Mouse (Mus musculus) spleen, postnatal 4 days (tissue): Measurements from ENCODE around the gene Frem1.

Experiments used
- DNase-seq, 2 experiments: peaks; one replicate each; pipeline ENCODE4 v3.0.0; 2022; ENCODE audit warnings: low spot score in 2 of 2

The Frem1 gene

DNA sequence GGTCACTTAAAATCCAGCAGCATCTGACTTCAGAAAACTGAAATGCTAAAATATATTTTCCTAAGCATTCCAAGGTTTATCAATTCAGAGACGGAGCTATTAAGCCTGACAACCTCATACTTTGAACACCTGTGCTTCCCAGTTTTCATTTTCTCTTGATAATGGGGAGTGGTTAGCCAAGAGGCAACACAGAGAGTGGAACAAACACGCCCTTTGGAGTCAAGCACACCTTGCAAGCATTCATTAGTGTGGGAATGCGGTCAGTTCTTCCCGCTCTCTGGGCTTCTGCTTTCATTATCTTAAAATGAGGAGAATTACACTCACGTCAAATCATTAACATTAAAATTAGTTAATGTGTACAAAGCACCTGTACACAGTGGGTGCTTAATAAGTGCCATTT is 122.1 kb downstream of the Frem1 start:
- DNase-seq: no peak

GRCm38 (mm10) chr4:82921962-82922361 is 130.2 kb downstream of the Frem1 start:
- no peak for DNase-seq

GRCm38 (mm10) chr4:82918625-82919024 is 133.5 kb downstream of the Frem1 start:
- no peak for DNase-seq

DNA sequence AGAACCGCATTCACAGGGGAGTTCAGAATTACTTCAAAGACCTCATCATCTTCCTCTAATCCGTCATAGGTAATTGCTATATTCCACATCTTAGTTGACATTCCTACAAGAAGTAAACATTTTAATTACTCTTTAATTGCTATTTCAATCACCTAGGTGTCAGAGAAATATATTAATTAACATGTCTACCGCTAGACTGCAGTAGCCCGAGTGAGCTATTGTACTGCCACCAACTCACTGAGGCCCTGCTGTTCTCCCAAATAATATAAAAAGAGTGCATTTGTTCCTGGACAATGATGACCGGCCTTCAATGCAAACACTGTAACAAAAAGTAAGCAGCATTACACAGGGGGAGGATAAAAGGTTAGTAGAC is 135.5 kb downstream of the Frem1 start:
- no peak for DNase-seq

- no peak for DNase-seq
Observed at GRCm38 (mm10) chr4:82916003-82916677, 136.0 kb downstream of the Frem1 start.

DNA sequence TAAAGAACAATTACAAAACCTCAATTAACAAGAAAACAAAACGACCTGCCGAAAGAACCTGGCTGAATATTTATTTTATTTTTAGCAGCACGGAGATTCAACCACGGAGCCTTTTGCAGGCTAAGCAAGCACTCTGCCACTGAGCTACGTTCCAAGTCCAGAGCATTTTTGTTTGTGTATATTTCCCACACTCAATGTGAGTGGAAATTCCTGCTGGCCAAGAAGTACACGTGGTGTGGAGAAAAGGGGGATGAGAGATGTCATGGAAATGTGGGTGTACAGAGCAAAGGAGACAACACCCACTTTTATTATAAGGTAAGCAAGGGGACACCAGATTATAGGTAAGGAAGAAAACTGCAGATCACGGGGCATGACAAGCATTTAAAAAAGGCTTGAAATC is 136.6 kb downstream of the Frem1 start:
- no peak for DNase-seq

DNA sequence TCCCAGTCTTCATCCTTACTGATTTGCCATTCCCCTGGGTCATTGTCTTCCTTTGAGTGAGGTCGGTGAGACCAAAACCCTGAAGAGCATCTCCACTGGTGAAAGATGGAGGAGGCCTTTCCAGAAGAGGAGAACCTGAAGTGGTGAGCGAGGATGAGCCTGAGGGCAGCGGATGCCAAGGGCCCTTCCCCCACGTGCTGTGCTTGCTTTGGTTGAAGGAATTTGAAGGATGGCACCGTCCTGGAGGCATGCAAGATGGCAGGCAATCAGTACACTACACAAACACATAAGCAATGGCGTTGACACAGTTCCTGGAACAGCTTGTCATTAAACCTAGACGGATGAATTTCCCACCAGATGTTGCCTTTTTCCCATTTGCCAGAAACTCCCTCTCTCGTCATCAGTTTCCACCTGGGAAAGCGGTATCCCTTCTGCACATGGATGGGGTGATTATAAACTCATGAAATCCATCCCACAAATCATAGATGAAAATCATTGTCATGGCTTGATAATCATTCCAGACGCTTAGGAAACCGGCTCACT is 137.5 kb downstream of the Frem1 start:
- DNase-seq: no peak

DNA sequence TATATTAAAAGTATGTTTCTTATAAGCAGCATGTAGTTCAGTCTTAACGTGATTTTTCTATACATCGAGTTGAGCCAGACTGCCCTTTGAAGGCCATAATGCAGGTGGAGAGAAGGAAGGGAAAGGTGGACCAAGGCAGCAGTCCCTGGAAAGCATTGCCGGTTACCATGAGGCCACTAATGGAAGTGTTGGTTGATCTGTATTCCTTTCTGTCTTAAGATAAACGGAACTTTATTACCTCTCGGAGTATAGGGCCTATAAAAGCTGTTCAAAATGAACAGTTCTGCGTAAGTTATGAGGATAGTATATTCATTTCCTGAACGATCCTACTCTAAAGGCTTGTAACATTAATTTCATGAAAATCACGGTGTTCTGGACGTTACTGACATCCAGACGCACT is 156.9 kb downstream of the Frem1 start:
- DNase-seq: no peak

DNA sequence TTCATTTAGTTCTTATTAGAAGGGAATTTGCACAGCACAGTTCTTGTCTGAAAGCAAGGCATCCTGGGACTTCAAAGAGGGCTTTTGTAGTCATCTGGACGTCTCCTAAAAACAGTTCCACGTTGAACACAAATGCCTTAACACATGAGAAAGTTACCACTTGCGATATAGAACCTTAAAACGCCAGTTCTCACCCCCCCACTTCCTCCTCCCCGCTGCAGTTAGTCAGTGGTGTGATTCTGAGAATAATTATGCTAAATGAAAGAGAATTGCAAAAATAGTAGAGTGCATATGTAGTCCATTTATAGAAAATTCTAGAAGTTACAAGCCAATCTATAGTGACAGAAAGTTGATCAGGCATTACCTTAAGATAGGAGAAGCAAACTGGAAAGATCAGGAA is 159.9 kb downstream of the Frem1 start:
- DNase-seq: no peak

- DNase-seq: no peak
Observed at GRCm38 (mm10) chr4:82891566-82891965, 160.6 kb downstream of the Frem1 start.

- no peak for DNase-seq
Observed at GRCm38 (mm10) chr4:82891049-82891448, 161.1 kb downstream of the Frem1 start.

DNA sequence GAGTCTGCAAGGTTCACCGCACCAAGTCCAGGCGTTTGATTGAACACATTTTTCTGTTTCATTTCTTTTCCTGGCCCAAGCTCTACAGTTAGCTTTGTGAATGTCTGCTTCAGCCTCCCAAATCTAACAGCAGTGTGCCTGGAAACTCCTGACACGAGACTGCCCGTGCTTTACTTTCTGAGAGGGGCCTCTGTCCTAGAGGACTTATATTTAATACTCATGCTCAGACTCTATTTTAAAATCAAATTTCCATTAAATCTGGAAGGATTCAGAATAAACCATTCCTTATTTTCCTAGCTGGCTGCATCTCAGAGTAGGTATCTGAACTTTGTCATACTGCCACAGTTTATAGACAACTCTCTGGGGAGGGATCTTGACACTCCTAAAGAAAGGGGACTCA is 161.6 kb downstream of the Frem1 start:
- DNase-seq: no peak

GRCm38 (mm10) chr4:82886148-82886547 is 166.0 kb downstream of the Frem1 start:
- DNase-seq: no peak

GRCm38 (mm10) chr4:82885535-82885913 is 166.6 kb downstream of the Frem1 start:
- no peak for DNase-seq

DNA sequence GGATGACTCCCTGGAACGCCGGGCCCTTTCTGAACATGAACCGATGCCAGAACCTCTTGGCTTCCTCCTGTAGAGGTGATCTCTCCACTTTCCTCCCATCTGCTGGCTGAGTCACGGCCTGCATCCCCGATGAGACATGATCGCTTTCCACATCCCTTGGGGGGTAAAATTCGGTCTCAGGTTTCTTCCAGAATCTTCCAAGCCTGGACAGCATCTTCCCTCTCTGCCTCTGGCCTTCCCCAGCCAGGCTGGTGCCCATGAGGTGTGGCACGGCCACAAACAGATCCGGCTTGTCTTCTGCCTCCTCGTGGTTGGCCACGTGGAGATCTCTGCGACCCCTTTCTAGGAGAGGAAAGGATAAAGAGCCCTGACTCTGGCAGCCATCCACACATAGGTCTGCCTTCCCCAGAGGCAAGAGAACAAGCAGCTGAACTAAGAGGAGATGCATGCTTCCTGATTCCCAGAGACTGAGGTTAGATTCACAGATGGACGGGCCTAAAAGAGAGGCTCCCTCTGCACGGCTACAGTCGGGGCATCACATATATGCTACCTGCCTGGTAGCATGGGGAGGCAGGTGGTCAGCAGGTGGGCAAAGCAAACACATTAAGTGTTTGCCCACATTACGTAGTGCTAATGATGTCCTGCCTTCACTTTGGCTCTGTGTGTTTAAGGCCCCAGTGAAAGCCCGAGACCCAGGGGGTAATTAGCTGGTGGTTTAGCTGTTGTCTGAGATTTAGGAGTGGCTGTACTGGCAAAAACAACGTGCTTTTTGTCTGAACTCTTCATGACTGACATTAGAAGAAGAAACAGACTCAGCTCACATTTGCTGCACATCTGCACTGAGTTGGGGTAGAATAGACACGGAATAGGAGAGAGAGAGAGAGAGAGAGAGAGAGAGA is 167.3 kb downstream of the Frem1 start, which contains the start of gene Cer1:
Cer1 (minus strand) TSS at position 513 of the 899 bp plus-strand sequence.
- DNase-seq: no peak

- DNase-seq: no peak
Observed at GRCm38 (mm10) chr4:82882500-82882899, 169.6 kb downstream of the Frem1 start.

GRCm38 (mm10) chr4:82881366-82881765 is 170.8 kb downstream of the Frem1 start:
- no peak for DNase-seq

- DNase-seq: no peak
Observed at GRCm38 (mm10) chr4:82880243-82880642, 171.9 kb downstream of the Frem1 start.

- no peak for DNase-seq
Observed at GRCm38 (mm10) chr4:82879152-82879551, 173.0 kb downstream of the Frem1 start.

DNA sequence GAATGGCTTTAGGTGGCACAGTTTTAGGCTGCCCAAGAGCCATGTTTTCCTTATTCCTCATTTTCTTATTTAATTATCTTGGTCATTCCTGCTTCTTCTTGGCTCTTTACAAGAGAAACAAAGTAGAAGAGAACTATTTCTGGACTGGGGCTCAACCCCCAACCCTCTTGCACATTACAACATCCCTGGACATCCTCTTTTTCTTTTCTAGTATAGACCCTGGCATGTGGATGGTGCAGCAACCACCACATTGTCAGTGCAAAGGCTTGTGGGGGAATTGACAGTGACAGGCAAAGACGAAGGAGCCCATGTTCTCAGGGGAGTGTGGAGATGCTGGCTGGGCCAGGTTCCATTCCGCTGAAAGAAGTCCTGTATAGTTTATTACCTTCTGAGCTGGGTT is 175.5 kb downstream of the Frem1 start:
- no peak for DNase-seq

DNA sequence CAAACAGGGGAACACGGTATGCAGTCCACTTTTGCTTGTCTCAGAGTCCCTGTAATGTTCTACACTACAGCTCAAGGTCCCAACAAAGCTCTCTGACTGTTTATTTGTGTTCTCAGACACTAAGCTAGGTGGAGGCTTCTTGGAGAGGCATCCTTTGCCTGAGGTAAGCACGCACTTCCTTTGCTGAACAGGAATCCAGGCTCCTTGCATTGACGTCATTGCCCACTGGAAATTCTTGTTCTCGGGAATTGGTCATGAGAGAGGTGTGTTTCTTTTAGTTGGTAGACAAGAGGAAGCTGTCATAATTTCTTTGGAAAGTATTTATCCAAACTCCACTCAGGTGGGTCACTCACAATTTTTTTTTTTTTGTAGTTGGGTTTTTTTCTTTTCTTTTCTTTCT is 176.6 kb downstream of the Frem1 start:
- DNase-seq: no peak

DNA sequence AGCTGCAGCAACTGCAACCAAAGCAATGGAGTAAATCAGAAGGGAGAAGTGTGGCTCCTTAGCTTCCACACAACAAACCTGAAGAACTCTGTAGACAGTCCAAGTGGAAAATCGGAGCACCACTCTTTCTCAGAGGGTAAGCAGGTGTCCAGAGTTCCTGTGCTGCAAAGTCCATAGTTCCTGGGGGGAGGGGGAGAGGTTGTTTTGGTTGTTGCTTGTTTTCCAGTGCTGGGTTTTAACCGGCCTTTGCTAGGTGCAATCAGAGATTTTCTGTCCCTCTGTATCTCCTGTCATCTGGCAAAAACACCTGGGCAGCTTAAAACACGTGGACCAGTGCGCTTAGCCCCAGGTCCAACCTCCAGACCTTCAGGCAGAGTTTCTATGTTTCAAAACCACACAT is 177.3 kb downstream of the Frem1 start:
- DNase-seq: no peak

DNA sequence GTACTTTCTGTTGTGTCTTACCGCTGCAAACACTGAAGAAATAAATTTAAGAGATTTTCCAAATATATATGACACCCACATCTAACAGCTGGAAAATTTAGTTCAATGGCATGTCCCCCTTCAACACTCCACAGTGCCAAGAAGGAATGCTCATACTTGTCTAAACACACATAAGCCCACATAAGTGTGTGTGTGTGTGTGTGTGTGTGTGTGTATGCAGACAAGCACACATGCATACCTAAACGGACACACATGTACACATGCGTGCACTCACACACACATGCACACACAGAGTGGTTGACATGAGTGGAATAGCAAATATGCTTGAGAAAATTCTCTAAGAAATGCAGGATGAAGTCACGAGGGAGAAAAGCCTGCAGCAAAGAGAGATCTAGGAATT is 179.6 kb downstream of the Frem1 start:
- DNase-seq: no peak
